Mouse (Mus musculus): ENCODE results near the gene Brinp3.

Brinp3 gene

GRCm38 (mm10) chr1:146799986-146800553 lies 305.5 kb downstream of the Brinp3 start:
- DNase-seq: no peak

DNA sequence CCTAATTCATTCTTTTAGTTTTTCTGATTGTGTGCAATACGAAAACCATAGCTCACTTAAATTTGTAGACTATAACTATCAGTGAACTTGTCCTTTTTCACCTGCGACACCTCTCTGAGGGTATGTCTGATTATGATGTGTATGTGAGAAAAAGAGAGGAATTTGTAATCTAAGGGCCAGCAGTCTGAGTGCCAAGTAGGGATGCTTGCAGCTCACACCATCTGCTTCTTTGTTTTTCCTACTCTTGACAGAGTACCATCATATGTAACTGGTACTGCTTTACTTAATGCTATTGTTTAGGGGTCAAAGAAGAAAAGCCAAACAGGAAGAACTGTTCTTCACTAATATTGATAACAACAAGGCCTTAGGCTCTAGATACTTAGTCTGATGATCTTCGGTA lies 307.3 kb downstream of the Brinp3 start:
- no peak for DNase-seq

DNA sequence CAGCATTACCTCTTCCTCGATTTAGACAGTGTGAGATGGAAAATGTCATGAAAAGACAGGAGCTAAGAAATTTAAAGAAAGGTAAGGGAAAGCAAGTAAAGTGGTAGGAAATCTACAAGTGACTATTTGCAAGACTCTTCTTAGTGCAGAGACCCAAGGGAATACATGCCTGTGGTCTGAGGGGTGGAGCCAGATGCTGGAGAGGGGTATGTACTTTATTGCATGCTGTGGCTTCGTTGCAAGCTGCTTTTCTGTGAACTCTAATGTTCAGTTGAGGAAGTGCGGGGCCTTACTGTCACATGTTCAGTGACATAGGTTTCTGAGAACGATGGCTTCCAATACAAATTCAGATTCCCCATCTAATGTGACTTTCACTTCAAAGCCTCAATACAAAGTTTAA lies 313.2 kb downstream of the Brinp3 start:
- DNase-seq: no peak

GRCm38 (mm10) chr1:146833888-146834287 lies 339.3 kb downstream of the Brinp3 start:
- DNase-seq: no peak

GRCm38 (mm10) chr1:146844087-146844486 lies 349.5 kb downstream of the Brinp3 start:
- no peak for DNase-seq

- no peak for DNase-seq
These were observed 354.3 kb downstream of the Brinp3 start for GRCm38 (mm10) chr1:146848892-146849291.

DNA sequence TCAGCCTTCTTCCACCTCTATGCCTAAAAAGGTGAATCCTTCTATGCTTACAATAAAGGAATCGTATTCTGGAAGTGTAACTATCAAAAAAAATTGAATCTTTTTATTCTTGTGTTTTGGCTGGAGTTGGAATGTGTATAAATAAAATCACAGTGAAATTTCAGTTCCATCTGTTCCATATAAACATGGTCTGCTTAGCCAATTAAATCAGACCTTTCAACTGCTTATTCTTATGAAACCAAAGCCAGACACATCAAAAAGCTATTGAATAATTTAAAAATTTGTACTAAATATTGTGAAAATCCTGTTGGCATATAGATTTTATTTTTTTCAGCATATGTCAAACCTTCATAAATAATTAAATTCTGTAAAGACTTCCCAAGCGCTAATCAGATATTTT lies 355.6 kb downstream of the Brinp3 start:
- DNase-seq: no peak

DNA sequence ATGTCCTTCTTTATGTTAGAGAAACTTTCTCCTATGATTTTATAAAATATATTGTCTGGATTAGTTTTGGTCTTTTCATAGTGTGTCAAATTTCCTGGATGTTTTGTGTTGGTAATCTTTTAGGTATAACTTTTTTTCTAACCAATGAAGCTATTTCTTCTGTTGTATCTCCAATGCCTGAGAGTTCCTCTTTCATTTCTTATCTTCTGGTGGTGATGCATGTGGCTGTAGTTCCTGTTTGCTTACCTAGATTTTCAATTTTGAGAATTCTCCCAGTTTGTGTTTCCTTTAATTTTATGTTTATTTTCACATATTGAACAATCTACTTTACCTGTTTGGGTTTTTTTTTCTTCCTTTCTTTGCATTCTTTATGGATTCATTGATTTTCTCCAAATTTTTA lies 404.1 kb downstream of the Brinp3 start:
- DNase-seq: no peak

- DNase-seq: no peak
These were observed 407.1 kb downstream of the Brinp3 start for GRCm38 (mm10) chr1:146901691-146902090.

GRCm38 (mm10) chr1:146939463-146940389 lies 445.2 kb downstream of the Brinp3 start:
- no peak for DNase-seq
